In genomic region chr11:60222469-60223236, GRCm38 (mm10) we compare ENCODE assay signal across 8 mouse cellular contexts. TPM values are rescaled to one million over a fixed set of nuclear protein-coding genes. Genes with fewer than 3 reads are reported as not detected.
A peak's percentile ranks its signal among the peaks of the same experiment; 100 is the strongest.
DNase-seq lines count a peak whose midpoint lies in the region; ATAC-seq lines count a peak whose summit lies in the region.

Gene Srebf1, minus strand, starts transcription at chr11:60222581.

- peaks cover 35% of the 10 kb centered on the region for H3K4me1 ChIP-seq in hindbrain, embryonic 13.5 days (replicated peaks)

- H3K27me3 ChIP-seq in hindbrain, embryonic 13.5 days = peaks cover 7% of the 10 kb centered on the region; the same call in 1 of the 2 replicates

- peak; percentile 78 for DNase-seq in MN1 (ENCODE audit: low spot score)
- DNase-seq in cerebellum, postnatal 10 days = peak; percentile 79 to 80
- peak; percentile 63 to 70 for DNase-seq in frontal cortex, postnatal 14 days (ENCODE audit: low spot score in 2 of 2)
- peak; percentile 79 for DNase-seq in left cerebral cortex, adult 11 months (ENCODE audit: low spot score)
- peak; percentile 90 for DNase-seq in lung, postnatal 36 days
- peak; percentile 81 for DNase-seq in retina, embryonic 14.5 days (ENCODE audit: low spot score)
- DNase-seq in thymus, postnatal 4 days = peak; percentile 87

- H3K4me3 ChIP-seq in hindbrain, embryonic 13.5 days = peak within 1 kb of the TSS; percentile 32

- H3K4me2 ChIP-seq in hindbrain, embryonic 13.5 days = peak within 1 kb of the TSS; percentile 61

- peak within 1 kb of the TSS; percentile 64 for H3K9ac ChIP-seq in hindbrain, embryonic 13.5 days

- no peaks in the 10 kb centered on the region for H3K9me3 ChIP-seq in hindbrain, embryonic 13.5 days

- WGBS in hindbrain, embryonic 13.5 days = 6% methylated on average over 46 of the region's 46 CpGs

- peak within 1 kb of the TSS; percentile 78 for H3K27ac ChIP-seq in hindbrain, embryonic 13.5 days

- ATAC-seq in hindbrain, embryonic 13.5 days (ENCODE audit: low FRiP score) = peak; percentile 70

- peaks cover 9% of the 10 kb centered on the region; the same call in 1 of the 2 replicates for H3K36me3 ChIP-seq in hindbrain, embryonic 13.5 days

RNA-seq across cellular contexts. Expression of gene Srebf1, which starts in this region (rescaled TPM):
- 38.2 and 43.9 TPM in 2 replicates for polyA plus RNA-seq in hindbrain, embryonic 13.5 days (2015; fragmentation: Nextera tagmentation; extraction: Ambion mirVana)

Comparison
In these comparisons a context has a peak if more than half of its experiments do, and no peak if none do; other contexts are left out.
1. Peak in every context shown above with its lines: DNase-seq, ATAC-seq, H3K4me3 ChIP-seq and H3K27ac ChIP-seq.